ENCODE assay signal across 8 mouse cellular contexts in the genomic region with DNA sequence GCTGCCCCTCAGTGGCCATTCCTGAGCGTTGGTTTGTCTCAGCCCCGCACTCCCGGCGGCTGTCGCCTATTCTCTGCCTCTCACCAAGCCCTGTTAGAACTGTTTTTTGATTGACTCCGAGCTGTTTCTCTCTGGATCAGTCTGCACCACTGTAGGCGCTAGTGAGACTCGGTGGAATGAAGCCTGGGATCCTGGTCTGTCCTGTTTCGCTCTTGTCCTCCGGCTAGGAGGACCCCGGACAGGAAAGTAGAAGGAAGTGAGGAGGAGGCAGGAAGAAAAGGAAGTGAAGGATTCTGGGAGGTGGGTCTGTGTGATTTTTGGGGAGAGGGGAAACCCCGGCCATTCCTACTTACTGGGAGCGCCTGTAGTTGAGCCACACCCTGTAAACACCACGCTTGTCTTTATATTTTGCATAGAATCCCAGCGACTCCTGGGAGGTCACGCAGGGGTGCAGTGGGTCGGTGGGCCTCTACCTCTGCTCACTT. TPM values are rescaled to one million over a fixed set of nuclear protein-coding genes. Genes with fewer than 3 reads are reported as not detected.
A peak's percentile ranks its signal among the peaks of the same experiment; 100 is the strongest.
DNase-seq lines count a peak whose midpoint lies in the region; ATAC-seq and TF ChIP-seq lines count a peak whose summit lies in the region.

No protein-coding gene starts in this region.

- H3K4me3 ChIP-seq in forebrain, embryonic 16.5 days (replicated peaks; ENCODE audit: low read length) = peak overlapping the region; percentile 93
- H3K4me3 ChIP-seq in intestine, embryonic 16.5 days (ENCODE audit: low read length) = peak overlapping the region; percentile 87
- peak overlapping the region; percentile 51 for H3K4me3 ChIP-seq in lung, adult 2 months (replicated peaks; ENCODE audit: extremely low read depth, low read depth, low read length)
- peak overlapping the region; percentile 88 for H3K4me3 ChIP-seq in neural tube, embryonic 14.5 days (ENCODE audit: low read depth, low read length)

- peak; percentile 26 for ATAC-seq in forebrain, embryonic 16.5 days
- peak; percentile 41 for ATAC-seq in intestine, embryonic 16.5 days
- no peak; the same call in 1 of the 2 replicates for ATAC-seq in neural tube, embryonic 14.5 days (ENCODE audit: low read depth)

- no peaks in the 10 kb centered on the region for H3K9me3 ChIP-seq in forebrain, embryonic 16.5 days (ENCODE audit: control insufficient read depth, low read length)
- no peaks in the 10 kb centered on the region for H3K9me3 ChIP-seq in intestine, embryonic 16.5 days (ENCODE audit: control insufficient read depth, low read length)
- H3K9me3 ChIP-seq in neural tube, embryonic 14.5 days (ENCODE audit: control insufficient read depth, low read length) = no peaks in the 10 kb centered on the region

- peak; percentile 28 for TF ChIP-seq CTCF in lung, adult 2 months (IDR thresholded peaks at IDR 0.05; ENCODE audit: insufficient read depth, low read length)

- DNase-seq in right cerebral cortex, postnatal 25 days = peak; percentile 49
- no peak for DNase-seq in right cerebral cortex, postnatal 10 days (ENCODE audit: low spot score in 2 of 2)
- DNase-seq in c-Kit-positive CD71-positive TER-119-positive erythroid progenitor cells, embryonic 14.5 days (ENCODE audit: low spot score) = peak; percentile 49
- DNase-seq in lung, adult 2 months = peak; percentile 67
- no peak for DNase-seq in gastrocnemius, postnatal 25 days

- 0 out of 2 replicates have a peak, but pooled peaks cover 3% of the 10 kb centered on the region for H3K27me3 ChIP-seq in forebrain, embryonic 16.5 days (replicated peaks; ENCODE audit: control insufficient read depth, insufficient read depth, low read length)
- no peaks in the 10 kb centered on the region for H3K27me3 ChIP-seq in intestine, embryonic 16.5 days (replicated peaks; ENCODE audit: control insufficient read depth, insufficient read depth, low read length)
- H3K27me3 ChIP-seq in neural tube, embryonic 14.5 days (ENCODE audit: control insufficient read depth, insufficient read depth, low read length) = peaks cover 12% of the 10 kb centered on the region

- peak overlapping the region; percentile 60 for H3K27ac ChIP-seq in forebrain, embryonic 16.5 days (ENCODE audit: low read length)
- H3K27ac ChIP-seq in intestine, embryonic 16.5 days (ENCODE audit: low read length) = peak overlapping the region; percentile 80
- no peak overlapping the region for H3K27ac ChIP-seq in neural tube, embryonic 14.5 days (ENCODE audit: low read depth, low read length)

- 0 out of 2 replicates have a peak, but pooled peaks have one; percentile 35 for TF ChIP-seq POLR2A in lung, adult 2 months (IDR thresholded peaks at IDR 0.05; ENCODE audit: borderline replicate concordance, extremely low read depth, low read depth, low read length)

- peak overlapping the region; percentile 60 for H3K4me2 ChIP-seq in forebrain, embryonic 16.5 days (ENCODE audit: low read length)
- peak overlapping the region; percentile 78 for H3K4me2 ChIP-seq in intestine, embryonic 16.5 days (ENCODE audit: low read depth, low read length)
- peak overlapping the region; percentile 48 for H3K4me2 ChIP-seq in neural tube, embryonic 14.5 days (ENCODE audit: low read depth, low read length)

- peaks cover 28% of the 10 kb centered on the region for H3K4me1 ChIP-seq in forebrain, embryonic 16.5 days (replicated peaks; ENCODE audit: control insufficient read depth, insufficient read depth, low read length)
- peaks cover 25% of the 10 kb centered on the region for H3K4me1 ChIP-seq in intestine, embryonic 16.5 days (ENCODE audit: control insufficient read depth, insufficient read depth, low read length)
- peaks cover 9% of the 10 kb centered on the region for H3K4me1 ChIP-seq in lung, adult 2 months (ENCODE audit: control insufficient read depth, insufficient read depth, low read length)
- H3K4me1 ChIP-seq in neural tube, embryonic 14.5 days (ENCODE audit: control insufficient read depth, insufficient read depth, low read length) = peaks cover 24% of the 10 kb centered on the region

- peaks cover 9% of the 10 kb centered on the region for H3K36me3 ChIP-seq in forebrain, embryonic 16.5 days (ENCODE audit: control insufficient read depth, insufficient read depth)
- peaks cover 8% of the 10 kb centered on the region for H3K36me3 ChIP-seq in intestine, embryonic 16.5 days (ENCODE audit: control insufficient read depth, insufficient read depth, low read length)
- H3K36me3 ChIP-seq in neural tube, embryonic 14.5 days (ENCODE audit: control insufficient read depth, insufficient read depth, low read length) = peaks cover 15% of the 10 kb centered on the region

- WGBS in forebrain, embryonic 16.5 days = under 1% methylated on average over 17 of the region's 17 CpGs
- WGBS in intestine, embryonic 16.5 days = under 1% methylated on average over 17 of the region's 17 CpGs
- 0% methylated on average over 17 of the region's 17 CpGs for WGBS in lung, adult 2 months
- WGBS in neural tube, embryonic 14.5 days = under 1% methylated on average over 17 of the region's 17 CpGs

- H3K9ac ChIP-seq in forebrain, embryonic 16.5 days (replicated peaks; ENCODE audit: low read depth, low read length) = peak overlapping the region; percentile 56
- H3K9ac ChIP-seq in intestine, embryonic 16.5 days (ENCODE audit: low read depth, low read length) = peak overlapping the region; percentile 91
- no peak overlapping the region for H3K9ac ChIP-seq in neural tube, embryonic 14.5 days (replicated peaks; ENCODE audit: low read depth, low read length)

RNA-seq across cellular contexts. Expression of gene Pheta1, which starts 0.7 kb away (rescaled TPM):
- 55.7 TPM in 2 replicates for polyA plus RNA-seq in forebrain, embryonic 16.5 days (2015; fragmentation: Nextera tagmentation; extraction: Ambion mirVana)
- 38.1 and 44.6 TPM in 2 replicates for polyA plus RNA-seq in intestine, embryonic 16.5 days (2015; fragmentation: Nextera tagmentation; extraction: Ambion mirVana)
- polyA plus RNA-seq in lung, adult 2 months (2012; rRNA removed) = 20.4 and 25.3 TPM in 2 replicates
- polyA plus RNA-seq in neural tube, embryonic 14.5 days (2014; fragmentation: Nextera tagmentation; extraction: Ambion mirVana) = 22.6 and 27.4 TPM in 2 replicates
- total RNA-seq in gastrocnemius, postnatal 25 days (2021) = 1 to 10 TPM; 4.3 to 4.9 TPM

RNA-seq across cellular contexts. Expression of gene Sh2b3, which starts 10.6 kb away (rescaled TPM):
- polyA plus RNA-seq in forebrain, embryonic 16.5 days (2015; fragmentation: Nextera tagmentation; extraction: Ambion mirVana) = 5.5 and 5.9 TPM in 2 replicates
- polyA plus RNA-seq in intestine, embryonic 16.5 days (2015; fragmentation: Nextera tagmentation; extraction: Ambion mirVana) = 7.7 and 9.9 TPM in 2 replicates
- 58.8 and 106 TPM in 2 replicates for polyA plus RNA-seq in lung, adult 2 months (2012; rRNA removed)
- polyA plus RNA-seq in neural tube, embryonic 14.5 days (2014; fragmentation: Nextera tagmentation; extraction: Ambion mirVana) = 6.4 and 8.5 TPM in 2 replicates
- 10 to 100 TPM; 12.1 to 14.9 TPM for total RNA-seq in gastrocnemius, postnatal 25 days (2021)

Comparison
In these comparisons a context has a peak if more than half of its experiments do, and no peak if none do; other contexts are left out.
1. DNase-seq: peak in right cerebral cortex, postnatal 25 days (single experiment), c-Kit-positive CD71-positive TER-119-positive erythroid progenitor cells, embryonic 14.5 days (single experiment) and lung, adult 2 months (single experiment); none in right cerebral cortex, postnatal 10 days (0 of 2) and gastrocnemius, postnatal 25 days (single experiment).
2. Peak in every context shown above with its lines, with median percentiles within 50 percentile points of each other: H3K4me2 ChIP-seq and H3K4me3 ChIP-seq.